ENCODE assay signal across 27 mouse cellular contexts in the genomic region with DNA sequence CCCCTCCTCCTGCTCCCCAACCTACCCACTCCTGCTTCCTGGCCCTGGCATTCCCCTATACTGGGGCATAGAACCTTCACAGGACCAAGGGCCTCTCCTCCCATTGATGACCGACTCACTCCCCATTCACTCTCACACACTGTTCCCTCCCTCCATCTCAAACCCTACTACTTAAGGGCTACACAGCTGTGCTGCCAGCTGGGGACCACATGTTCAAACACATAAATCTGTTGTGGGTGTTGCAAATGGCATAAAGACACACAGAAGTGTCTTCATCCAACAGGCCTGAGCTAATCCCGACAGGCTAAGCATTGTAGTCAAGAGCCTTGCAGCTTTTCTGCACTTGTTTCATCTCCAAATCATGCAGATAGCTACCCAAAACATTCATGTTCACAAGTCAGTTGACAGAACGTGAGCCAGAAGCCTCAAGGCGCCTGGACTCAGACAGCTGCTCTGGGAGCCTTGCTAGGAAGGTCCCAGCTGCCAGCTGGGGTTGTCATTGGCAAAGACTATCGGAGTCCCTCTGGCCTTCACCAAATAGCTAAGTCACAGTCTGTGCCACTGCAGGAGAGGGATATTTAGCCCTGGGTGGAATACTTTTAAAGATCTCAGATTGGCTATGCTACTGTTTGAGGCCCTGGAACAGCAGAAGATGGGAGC. TPM values are rescaled to one million over a fixed set of nuclear protein-coding genes. Genes with fewer than 3 reads are reported as not detected.
A peak's percentile ranks its signal among the peaks of the same experiment; 100 is the strongest.
DNase-seq lines count a peak whose midpoint lies in the region; ATAC-seq and TF ChIP-seq lines count a peak whose summit lies in the region.
"Had no signal": no experiment of that assay in that cellular context is flagged by ENCODE, and none has a peak within 500 bp of the region (broad histone marks: within the 10 kb centered on the region; RNA-seq: fewer than 3 reads in every experiment).

No protein-coding gene starts in this region.

- peaks cover 6% of the 10 kb centered on the region; the same call in 1 of the 2 replicates for H3K9me3 ChIP-seq in embryonic facial prominence, embryonic 14.5 days (ENCODE audit: control insufficient read depth, low read length)
- peaks cover 9% of the 10 kb centered on the region; the same call in 1 of the 2 replicates for H3K9me3 ChIP-seq in embryonic facial prominence, embryonic 10.5 days
- no peaks in the 10 kb centered on the region; the same call in 1 of the 2 replicates for H3K9me3 ChIP-seq in limb, embryonic 14.5 days (ENCODE audit: control insufficient read depth, low read length)
- H3K9me3 ChIP-seq in limb, embryonic 10.5 days (replicated peaks): no peaks in the 10 kb centered on the region
- H3K9me3 ChIP-seq: forebrain, embryonic 13.5 days; liver, embryonic 15.5 days; lung, embryonic 15.5 days; midbrain, embryonic 12.5 days; neural tube, embryonic 12.5 days had no signal

- TF ChIP-seq POLR2A in limb, embryonic 14.5 days (IDR thresholded peaks at IDR 0.05; ENCODE audit: borderline replicate concordance, extremely low read depth, insufficient read depth, insufficient read length): no peak
- TF ChIP-seq POLR2A in myocyte (IDR thresholded peaks at IDR 0.05; ENCODE audit: insufficient read length, low read depth): no peak

- H3K9ac ChIP-seq in embryonic facial prominence, embryonic 14.5 days (ENCODE audit: low read depth, low read length): no peak overlapping the region
- H3K9ac ChIP-seq in limb, embryonic 14.5 days (ENCODE audit: low read depth, low read length, severe bottlenecking): no peak overlapping the region
- H3K9ac ChIP-seq: forebrain, embryonic 13.5 days; heart, embryonic 13.5 days; hindbrain, embryonic 12.5 days; liver, embryonic 15.5 days; lung, embryonic 15.5 days; midbrain, embryonic 12.5 days; neural tube, embryonic 12.5 days had no signal

- WGBS in embryonic facial prominence, embryonic 14.5 days: 46% methylated on average over 5 of the region's 5 CpGs
- 74% methylated on average over 5 of the region's 5 CpGs for whole genome bisulfite sequencing in embryonic facial prominence, embryonic 10.5 days
- WGBS in limb, embryonic 14.5 days: 44% methylated on average over 5 of the region's 5 CpGs
- 63% methylated on average over 5 of the region's 5 CpGs for WGBS in limb, embryonic 10.5 days

- no peaks in the 10 kb centered on the region for H3K4me1 ChIP-seq in embryonic facial prominence, embryonic 14.5 days (ENCODE audit: control insufficient read depth, insufficient read depth, low read length)
- H3K4me1 ChIP-seq in embryonic facial prominence, embryonic 10.5 days: no peaks in the 10 kb centered on the region
- no peaks in the 10 kb centered on the region for H3K4me1 ChIP-seq in limb, embryonic 14.5 days (ENCODE audit: control insufficient read depth, insufficient read depth, low read length)
- H3K4me1 ChIP-seq in limb, embryonic 10.5 days: no peaks in the 10 kb centered on the region
- H3K4me1 ChIP-seq: forebrain, embryonic 13.5 days; heart, embryonic 13.5 days; hindbrain, embryonic 12.5 days; liver, embryonic 15.5 days; lung, embryonic 15.5 days; midbrain, embryonic 12.5 days; neural tube, embryonic 12.5 days had no signal

- peak; percentile 63; the same call in 1 of the 2 replicates for ATAC-seq in embryonic facial prominence, embryonic 14.5 days (ENCODE audit: low read depth)
- ATAC-seq in limb, embryonic 14.5 days (ENCODE audit: low FRiP score, low read depth): 0 out of 2 replicates have a peak, but pooled peaks have one; percentile 30
- ATAC-seq: forebrain, embryonic 13.5 days had no signal

- H3K27ac ChIP-seq in embryonic facial prominence, embryonic 14.5 days (replicated peaks; ENCODE audit: low read depth, low read length): no peak overlapping the region
- no peak overlapping the region for H3K27ac ChIP-seq in embryonic facial prominence, embryonic 10.5 days (replicated peaks)
- no peak overlapping the region for H3K27ac ChIP-seq in limb, embryonic 14.5 days (replicated peaks; ENCODE audit: low read depth, low read length)
- no peak overlapping the region for H3K27ac ChIP-seq in limb, embryonic 10.5 days
- H3K27ac ChIP-seq: forebrain, embryonic 13.5 days; heart, embryonic 13.5 days; hindbrain, embryonic 12.5 days; liver, embryonic 15.5 days; lung, embryonic 15.5 days; macrophage; midbrain, embryonic 12.5 days; neural tube, embryonic 12.5 days; stomach, postnatal 0 days had no signal

- H3K36me3 ChIP-seq in embryonic facial prominence, embryonic 14.5 days (ENCODE audit: control insufficient read depth, insufficient read depth, low read length): no peaks in the 10 kb centered on the region
- H3K36me3 ChIP-seq in embryonic facial prominence, embryonic 10.5 days (replicated peaks): no peaks in the 10 kb centered on the region
- no peaks in the 10 kb centered on the region for H3K36me3 ChIP-seq in limb, embryonic 14.5 days (ENCODE audit: control insufficient read depth, insufficient read depth, low read length)
- no peaks in the 10 kb centered on the region for H3K36me3 ChIP-seq in limb, embryonic 10.5 days
- H3K36me3 ChIP-seq in myocyte (ENCODE audit: control insufficient read depth, insufficient read depth): no peaks in the 10 kb centered on the region
- H3K36me3 ChIP-seq: heart, embryonic 13.5 days; hindbrain, embryonic 12.5 days; liver, embryonic 15.5 days; lung, embryonic 15.5 days; midbrain, embryonic 12.5 days; neural tube, embryonic 12.5 days had no signal

- H3K79me2 ChIP-seq in myocyte (ENCODE audit: control insufficient read depth, insufficient read depth): no peaks in the 10 kb centered on the region

- H3K4me2 ChIP-seq in embryonic facial prominence, embryonic 14.5 days (ENCODE audit: low read depth, low read length): no peak overlapping the region
- H3K4me2 ChIP-seq in limb, embryonic 14.5 days (replicated peaks; ENCODE audit: low read depth, low read length, severe bottlenecking): no peak overlapping the region
- no peak overlapping the region for H3K4me2 ChIP-seq in myocyte (ENCODE audit: low read depth)
- H3K4me2 ChIP-seq: forebrain, embryonic 13.5 days; heart, embryonic 13.5 days; hindbrain, embryonic 12.5 days; liver, embryonic 15.5 days; lung, embryonic 15.5 days; midbrain, embryonic 12.5 days; neural tube, embryonic 12.5 days had no signal

- H3K27me3 ChIP-seq in embryonic facial prominence, embryonic 14.5 days (replicated peaks; ENCODE audit: control insufficient read depth, insufficient read depth, low read length): no peaks in the 10 kb centered on the region
- H3K27me3 ChIP-seq in embryonic facial prominence, embryonic 10.5 days (replicated peaks; ENCODE audit: low read depth, poor library complexity, severe bottlenecking): no peaks in the 10 kb centered on the region
- H3K27me3 ChIP-seq in limb, embryonic 14.5 days (ENCODE audit: control insufficient read depth, insufficient read depth, low read length): no peaks in the 10 kb centered on the region
- H3K27me3 ChIP-seq in limb, embryonic 10.5 days (ENCODE audit: low read depth, poor library complexity, severe bottlenecking): no peaks in the 10 kb centered on the region
- no peaks in the 10 kb centered on the region for H3K27me3 ChIP-seq in myocyte (ENCODE audit: control insufficient read depth, insufficient read depth, insufficient read length)
- H3K27me3 ChIP-seq: forebrain, embryonic 13.5 days; heart, embryonic 13.5 days; hindbrain, embryonic 12.5 days; lung, embryonic 15.5 days; midbrain, embryonic 12.5 days; neural tube, embryonic 12.5 days had no signal

- H3K4me3 ChIP-seq in embryonic facial prominence, embryonic 14.5 days (ENCODE audit: low read depth, low read length): no peak overlapping the region
- no peak overlapping the region for H3K4me3 ChIP-seq in embryonic facial prominence, embryonic 10.5 days
- H3K4me3 ChIP-seq in limb, embryonic 14.5 days (replicated peaks; ENCODE audit: low read length): no peak overlapping the region
- H3K4me3 ChIP-seq in limb, embryonic 10.5 days: no peak overlapping the region
- H3K4me3 ChIP-seq in myocyte: no peak overlapping the region
- H3K4me3 ChIP-seq: erythroblast, embryonic 14.5 days; forebrain, embryonic 13.5 days; heart, embryonic 13.5 days; hindbrain, embryonic 12.5 days; liver, embryonic 15.5 days; lung, embryonic 15.5 days; midbrain, embryonic 12.5 days; neural tube, embryonic 12.5 days had no signal

- H3ac ChIP-seq in myocyte (ENCODE audit: control insufficient read depth, insufficient read length): no peak overlapping the region

- DNase-seq in embryonic facial prominence, embryonic 14.5 days (ENCODE audit: low spot score): peak; percentile 71
- no peak for DNase-seq in embryonic facial prominence, embryonic 10.5 days (ENCODE audit: low spot score)
- peak; percentile 37 for DNase-seq in limb, embryonic 14.5 days (ENCODE audit: low spot score)
- no peak for DNase-seq in limb, embryonic 10.5 days (ENCODE audit: low spot score)
- peak; percentile 28 for DNase-seq in brain, adult 2 months (ENCODE audit: low read depth, low spot score)
- no peak for DNase-seq in adrenal gland, postnatal 36 days
- DNase-seq: cerebellum, adult 18-20 months; cerebellum, postnatal 25 days; gastrocnemius, postnatal 14 days; heart, adult 18-20 months; heart, postnatal 14 days; kidney, adult 11 months; kidney, postnatal 4 days; liver; thymus, adult 2 months had no signal

TF ChIP-seq in myocyte, 11 proteins besides CTCF, POLR2A, EP300 and RAD21 (continues in another document):
- TF ChIP-seq POLR2AphosphoS2 (IDR thresholded peaks at IDR 0.05; ENCODE audit: insufficient read length, low read depth) (no peak), MAX (IDR thresholded peaks at IDR 0.05; ENCODE audit: low read depth) (no peak), MYOG (IDR thresholded peaks at IDR 0.05; ENCODE audit: control insufficient read depth in 1 of 3, insufficient read depth in 1 of 3, insufficient read length in 2 of 3, low read depth in 2 of 3) (peak; percentile 46 to 82 (median 68))

RNA-seq across cellular contexts. Expression of gene Kcnh2, which starts 44.2 kb away (rescaled TPM):
- polyA plus RNA-seq in embryonic facial prominence, embryonic 14.5 days (2014; fragmentation: Nextera tagmentation; extraction: Ambion mirVana): 6.7 and 7.6 TPM in 2 replicates
- 10.9 and 13.7 TPM in 2 replicates for polyA plus RNA-seq in embryonic facial prominence, embryonic 10.5 days (2016; fragmentation: Nextera tagmentation; extraction: Ambion mirVana)
- polyA plus RNA-seq in limb, embryonic 14.5 days (2012; rRNA removed): 16.2 and 26.5 TPM in 2 replicates
- 2.8 and 3.8 TPM in 2 replicates for polyA plus RNA-seq in limb, embryonic 14.5 days (2014; fragmentation: Nextera tagmentation; extraction: Ambion mirVana)
- polyA plus RNA-seq in limb, embryonic 10.5 days (2016; fragmentation: Nextera tagmentation; extraction: Ambion mirVana): 15.0 and 19.3 TPM in 2 replicates
- 10.3 TPM for polyA plus RNA-seq in myocyte (2012; fragmentation: generic; extraction: Trizol)
- 10 to 100 TPM; 14.4 to 14.7 TPM for total RNA-seq in adrenal gland, postnatal 36 days (2021)
- total RNA-seq: monocyte, adult 5-6 weeks had no signal
- polyA plus RNA-seq: erythroblast, embryonic 14.5 days; macrophage had no signal

RNA-seq across cellular contexts. Expression of gene Nos3, which starts 57.4 kb away (rescaled TPM):
- 7.8 and 7.9 TPM in 2 replicates for polyA plus RNA-seq in embryonic facial prominence, embryonic 14.5 days (2014; fragmentation: Nextera tagmentation; extraction: Ambion mirVana)
- 7.6 and 7.7 TPM in 2 replicates for polyA plus RNA-seq in embryonic facial prominence, embryonic 10.5 days (2016; fragmentation: Nextera tagmentation; extraction: Ambion mirVana)
- polyA plus RNA-seq in limb, embryonic 14.5 days (2012; rRNA removed): 7.3 and 7.4 TPM in 2 replicates
- polyA plus RNA-seq in limb, embryonic 14.5 days (2014; fragmentation: Nextera tagmentation; extraction: Ambion mirVana): 4.8 and 6.1 TPM in 2 replicates
- 8.4 and 8.9 TPM in 2 replicates for polyA plus RNA-seq in limb, embryonic 10.5 days (2016; fragmentation: Nextera tagmentation; extraction: Ambion mirVana)
- polyA plus RNA-seq in myocyte (2012; fragmentation: generic; extraction: Trizol): 0.92 TPM
- total RNA-seq in adrenal gland, postnatal 36 days (2021): 10 to 100 TPM in 1 of 2 experiments, 1 to 10 TPM in 1; 7.1 to 14.2 TPM
- total RNA-seq: monocyte, adult 5-6 weeks had no signal
- polyA plus RNA-seq: macrophage had no signal

Comparison
In these comparisons a context has a peak if more than half of its experiments do, and no peak if none do; other contexts are left out.
1. DNase-seq: peak in embryonic facial prominence, embryonic 14.5 days (single experiment), limb, embryonic 14.5 days (single experiment) and brain, adult 2 months (single experiment); none in embryonic facial prominence, embryonic 10.5 days (single experiment), limb, embryonic 10.5 days (single experiment) and adrenal gland, postnatal 36 days (0 of 2).